Mouse (Mus musculus) heart, adult 18-20 months (tissue): ENCODE results near the gene Smap1. TPM values are rescaled to one million over a fixed set of nuclear protein-coding genes. Genes with fewer than 3 reads are reported as not detected.

Experiments
- DNase-seq, 2 experiments: peaks; one replicate each; pipeline ENCODE4 v3.0.0; 2021 to 2022; ENCODE audit warnings: mixed read lengths in 1 of 2
- total RNA-seq, 2 experiments: library from RNA; stranded (reverse); gene quantifications; 2 replicates each; pipeline ENCODE4 v1.2.3; 2021

Gene Smap1
- total RNA-seq, 2 experiments from 2014 or later: 16.5 to 20.3 TPM

DNA sequence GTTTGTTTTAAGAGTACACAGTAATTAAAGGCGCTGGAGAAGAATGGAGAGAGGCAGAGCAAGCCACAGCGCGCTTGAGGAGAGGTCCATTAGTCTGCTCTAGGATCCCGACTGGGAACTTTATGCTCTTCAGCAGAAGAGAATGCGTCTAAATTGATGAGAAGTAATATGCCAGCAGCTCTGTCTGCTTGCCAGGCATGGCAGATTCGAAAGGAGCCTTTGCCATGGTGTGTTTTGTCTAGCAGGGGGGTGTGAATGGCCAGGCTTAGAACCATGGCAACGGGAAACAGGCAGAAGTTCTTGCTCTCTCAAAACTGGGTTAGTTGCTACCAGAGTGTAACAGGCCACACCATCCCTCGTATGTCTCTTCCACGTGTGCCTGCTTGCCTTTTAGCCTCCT is 87.3 kb downstream of the Smap1 start:
- DNase-seq: no peak

DNA sequence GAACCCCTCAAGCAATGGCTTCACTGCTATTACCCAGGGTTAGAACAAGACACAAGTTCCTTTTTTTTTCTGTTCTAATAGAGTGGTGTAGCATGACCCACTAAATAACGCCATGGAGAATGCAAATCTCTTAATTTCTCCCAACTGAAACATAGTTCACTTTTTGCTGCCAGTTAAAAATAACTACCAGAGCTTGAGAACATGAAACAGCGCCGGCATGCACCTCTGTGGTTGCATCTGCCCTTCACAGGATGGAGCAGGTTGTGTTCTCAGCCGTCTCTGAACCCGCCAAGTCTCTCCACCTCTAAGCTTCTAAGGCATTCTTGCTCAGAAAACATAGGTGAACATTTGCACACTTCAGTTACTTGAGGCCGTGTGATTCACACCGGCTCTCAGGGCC is 87.9 kb downstream of the Smap1 start:
- DNase-seq: no peak

GRCm38 (mm10) chr1:23826887-23827758 is 95.0 kb downstream of the Smap1 start:
- peak; percentile 18 to 64 for DNase-seq

GRCm38 (mm10) chr1:23821615-23822014 is 100.5 kb downstream of the Smap1 start:
- DNase-seq: no peak

- DNase-seq: no peak
Measured at GRCm38 (mm10) chr1:23798306-23798705, 123.8 kb downstream of the Smap1 start.

Other genes with a start within 250 kb of the Smap1 start
- not detected for gene B3gat2, start 160.6 kb downstream of the Smap1 start, total RNA-seq
- 10 to 100 TPM; 93.0 to 94.6 TPM for gene Sdhaf4, start 83.3 kb upstream of the Smap1 start, total RNA-seq
- 10 to 100 TPM; 19.0 to 19.9 TPM for gene Fam135a, start 178.0 kb upstream of the Smap1 start, total RNA-seq